Mouse (Mus musculus) midbrain, postnatal 0 days (tissue): Measurements from ENCODE around the gene Mettl21e. TPM values are rescaled to one million over a fixed set of nuclear protein-coding genes. Genes with fewer than 3 reads are reported as not detected.
"Not testable (repeated sequence)": the region's sequence is repeated elsewhere in the genome, so short reads cannot be mapped to it uniquely, and the experiment has no call there.

Experiments
- ATAC-seq: fragments of 200-750 bp; cut with Nextera tagmentation; 2 replicates; pipeline ENCODE4 v1.8.0; 2017; ENCODE audit warnings: moderate number of reproducible peaks, mild to moderate bottlenecking, moderate TSS enrichment, moderate library complexity; ENCODE audit not compliant: low FRiP score
- DNase-seq: peaks from one replicate; pipeline ENCODE4 v3.0.0-alpha.2; 2015; ENCODE audit warnings: low spot score
- H3K27ac ChIP-seq: fragments of 300-500 bp; sonication (generic); 2 replicates; pipeline ENCODE4 v1.5.1; 2014; ENCODE audit warnings: low read depth, mild to moderate bottlenecking, low read length, mixed read lengths
- H3K27me3 ChIP-seq: fragments of 300-500 bp; sonication (generic); 2 replicates; pipeline ENCODE4 v1.6.1; 2014; ENCODE audit warnings: low read length, control low read depth, mixed read lengths; ENCODE audit not compliant: insufficient read depth
- H3K36me3 ChIP-seq: fragments of 300-500 bp; sonication (generic); 2 replicates; pipeline ENCODE4 v1.6.1; 2014; ENCODE audit warnings: low read length, control low read depth, mixed read lengths; ENCODE audit not compliant: insufficient read depth
- H3K4me1 ChIP-seq: fragments of 300-500 bp; sonication (generic); 2 replicates; pipeline ENCODE4 v1.6.1; 2014; ENCODE audit warnings: mild to moderate bottlenecking, control low read depth, antibody characterized with exemption, low read length, mixed read lengths; ENCODE audit not compliant: insufficient read depth
- H3K4me2 ChIP-seq: fragments of 300-500 bp; sonication (generic); 2 replicates; pipeline ENCODE4 v1.6.1; 2014; ENCODE audit warnings: low read depth, mild to moderate bottlenecking, low read length, mixed read lengths; ENCODE audit not compliant: poor library complexity, severe bottlenecking
- H3K4me3 ChIP-seq: fragments of 300-500 bp; sonication (generic); 2 replicates; pipeline ENCODE4 v1.5.1; 2014; ENCODE audit warnings: low read depth, mild to moderate bottlenecking, low read length, moderate library complexity
- H3K9ac ChIP-seq: fragments of 300-500 bp; sonication (generic); replicated peaks from 2 replicates; pipeline ENCODE4 v1.6.1; 2014; ENCODE audit warnings: mild to moderate bottlenecking, low read length, moderate library complexity, mixed read lengths; ENCODE audit not compliant: poor library complexity, severe bottlenecking
- H3K9me3 ChIP-seq: fragments of 300-500 bp; sonication (generic); 2 replicates; pipeline ENCODE4 v1.6.1; 2016; ENCODE audit warnings: low read length, control low read depth
- CTCF ChIP-seq: IDR thresholded peaks from 2 replicates; pipeline ENCODE4 v1.5.1; 2016; ENCODE audit warnings: antibody characterized with exemption, mild to moderate bottlenecking
- WGBS: fragments of 180-500 bp; shearing (Covaris S2); extraction: QIAGEN DNeasy Blood & Tissue Kit; methylation state at CpG from one replicate; pipeline ENCODE4 v1.1.7; 2014; 5-methylcytosine and 5-hydroxymethylcytosine counted together
- polyA plus RNA-seq: library from polyadenylated mRNA; unstranded; fragments of >200 nt; fragmentation: Nextera tagmentation; extraction: Ambion mirVana; gene quantifications from 2 replicates; pipeline ENCODE4 v1.2.1, GENCODE M21; 2015
- total RNA-seq: library from RNA; depleted of rRNA; stranded (reverse); fragments of >200 nt; gene quantifications from 2 replicates; pipeline ENCODE4 v1.2.3, GENCODE M21; 2014; rRNA removed

The Mettl21e gene
- total RNA-seq (not detected in 2 replicates), polyA plus RNA-seq (not detected in 2 replicates)

DNA sequence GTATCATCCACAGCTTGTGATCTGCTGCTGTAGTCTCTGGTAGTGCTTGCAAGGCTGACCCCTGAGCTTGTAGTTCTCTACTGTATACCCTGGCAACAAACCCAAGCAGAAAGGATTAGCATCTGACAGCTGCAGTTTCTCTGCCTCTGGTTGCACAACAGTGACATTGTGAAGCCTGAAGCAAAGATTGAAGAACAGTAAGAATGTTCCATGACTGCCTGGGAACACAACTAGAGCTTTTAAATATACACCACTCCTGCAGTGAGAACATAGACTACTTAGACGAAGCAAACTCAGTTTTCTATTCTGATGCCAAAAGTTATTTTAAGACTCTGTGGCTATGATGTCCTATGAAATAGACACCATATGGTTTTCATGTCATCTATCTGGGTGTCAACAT, at the start of gene Mettl21e:
Gene Mettl21e, minus strand, starts transcription at position 86 of the 400 bp plus-strand sequence.
- Histone ChIP-seq H3K9ac (no peak within 1 kb of the TSS), H3K9me3 (no peaks in the 10 kb centered on the region), H3K4me2 (no peak within 1 kb of the TSS), H3K4me3 (no peak within 1 kb of the TSS), H3K36me3 (no peaks in the 10 kb centered on the region), H3K27ac (no peak within 1 kb of the TSS), H3K27me3 (no peaks in the 10 kb centered on the region), H3K4me1 (no peaks in the 10 kb centered on the region)
- WGBS = 71% methylated on average over 1 of the region's 1 CpGs
- no peak for TF ChIP-seq CTCF
- DNase-seq = no peak
- no peak for ATAC-seq

DNA sequence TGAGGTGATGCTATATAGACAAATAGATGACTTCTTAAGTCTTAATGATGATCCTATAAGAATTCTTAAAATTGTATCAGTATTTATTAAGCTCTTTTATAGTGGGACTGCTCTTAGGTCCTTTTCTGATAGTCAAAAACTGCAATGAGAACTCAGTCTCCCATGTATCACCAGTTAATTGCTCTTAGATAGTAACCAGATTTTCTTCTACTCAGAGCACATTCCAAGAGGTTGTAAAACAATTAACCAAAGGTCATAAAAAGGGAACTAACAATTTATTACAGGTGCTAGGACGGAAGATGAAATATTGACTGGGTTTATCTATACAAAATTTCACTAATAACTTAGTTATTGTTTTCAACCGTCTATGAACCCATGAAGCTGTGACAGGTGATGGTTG, 21.7 kb upstream of the Mettl21e start:
- H3K27ac ChIP-seq, H3K4me3 ChIP-seq: not testable (repeated sequence)
- 90% methylated on average over 2 of the region's 2 CpGs for WGBS

DNA sequence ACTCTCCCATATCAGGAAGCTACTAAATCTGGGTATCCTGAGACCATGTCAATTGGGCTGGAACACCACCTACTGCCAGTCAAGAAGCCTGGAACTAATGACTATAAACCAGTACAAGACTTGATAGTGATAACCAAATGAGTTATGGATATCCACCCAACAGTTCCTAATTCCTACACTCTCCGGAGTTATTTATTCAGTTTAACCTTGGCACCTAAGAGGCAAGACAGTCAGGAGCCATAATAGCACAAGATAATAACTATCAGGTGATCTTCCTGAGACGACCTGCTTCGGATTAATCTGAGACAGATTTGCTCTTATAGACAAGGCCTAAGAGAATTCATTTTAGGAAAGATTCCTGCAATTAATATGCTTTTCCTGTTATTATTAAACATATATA, 21.2 kb upstream of the Mettl21e start:
- TF ChIP-seq CTCF = no peak
- Histone ChIP-seq H3K27ac (no peak overlapping the region), H3K9ac (no peak overlapping the region), H3K4me3 (no peak overlapping the region), H3K36me3 (no peaks in the 10 kb centered on the region), H3K27me3 (no peaks in the 10 kb centered on the region), H3K9me3 (no peaks in the 10 kb centered on the region), H3K4me1 (no peaks in the 10 kb centered on the region), H3K4me2 (no peak overlapping the region)
- no peak for DNase-seq
- 92% methylated on average over 3 of the region's 3 CpGs for WGBS
- ATAC-seq = no peak

More for the DNA sequence above, 21.7 kb upstream of the Mettl21e start:
- H3K36me3 ChIP-seq, H3K9me3 ChIP-seq, ATAC-seq, H3K27me3 ChIP-seq, DNase-seq, H3K4me1 ChIP-seq, H3K9ac ChIP-seq, H3K4me2 ChIP-seq: not testable (repeated sequence)

DNA sequence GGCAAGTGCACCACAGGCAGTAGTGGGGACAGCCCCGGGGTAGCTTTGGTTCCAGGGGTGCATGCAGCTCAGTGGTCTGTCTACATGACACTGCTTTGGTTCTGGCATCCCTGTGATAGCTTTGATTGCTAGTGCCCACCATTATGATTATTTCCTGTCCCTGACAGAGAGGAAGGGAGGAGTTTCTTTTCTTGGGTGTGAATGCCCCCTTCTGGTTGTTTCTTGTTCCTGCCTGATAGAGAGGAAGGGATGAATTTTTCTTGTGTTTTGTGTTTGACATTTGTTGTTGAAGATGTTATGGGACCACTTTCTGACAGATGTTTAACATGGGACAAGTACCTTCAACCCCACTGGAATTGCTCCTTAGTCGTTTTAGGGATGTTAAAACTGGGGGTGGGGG, 18.5 kb upstream of the Mettl21e start:
- ATAC-seq = no peak
- no peak for TF ChIP-seq CTCF
- WGBS = 89% methylated on average over 2 of the region's 2 CpGs

DNA sequence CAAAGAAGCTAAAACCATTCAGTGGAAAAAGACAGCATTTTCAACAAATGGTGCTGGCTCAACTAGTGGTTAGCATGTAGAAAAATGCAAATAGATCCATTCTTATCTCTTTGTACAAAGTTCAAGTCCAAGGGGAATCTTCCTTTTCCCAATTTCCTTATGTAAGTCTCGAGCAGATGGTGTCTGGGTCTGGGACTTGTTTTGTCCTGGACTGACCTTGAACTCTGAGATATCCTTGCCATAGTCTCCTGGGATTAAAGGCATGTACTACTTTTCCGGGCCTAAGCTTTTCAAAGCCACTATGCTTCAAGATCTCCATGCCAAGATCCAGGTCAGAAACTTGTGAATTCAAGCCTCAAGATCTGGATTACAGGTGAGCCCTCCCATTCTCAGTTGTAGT, 16.6 kb upstream of the Mettl21e start:
- 76% methylated on average over 2 of the region's 2 CpGs for WGBS
- no peaks in the 10 kb centered on the region for H3K4me1 ChIP-seq
- no peak overlapping the region for H3K27ac ChIP-seq
- no peaks in the 10 kb centered on the region for H3K27me3 ChIP-seq
- DNase-seq (no peak), ATAC-seq (no peak)
- H3K4me3 ChIP-seq = no peak overlapping the region
- H3K36me3 ChIP-seq = no peaks in the 10 kb centered on the region
- H3K9ac ChIP-seq = no peak overlapping the region
- H3K4me2 ChIP-seq = no peak overlapping the region
- no peaks in the 10 kb centered on the region for H3K9me3 ChIP-seq
- TF ChIP-seq CTCF = no peak

More for the DNA sequence above, 18.5 kb upstream of the Mettl21e start:
- Histone ChIP-seq H3K9me3 (no peaks in the 10 kb centered on the region), H3K4me3 (no peak overlapping the region), H3K27ac (no peak overlapping the region), H3K36me3 (no peaks in the 10 kb centered on the region), H3K9ac (no peak overlapping the region), H3K4me2 (no peak overlapping the region), H3K4me1 (no peaks in the 10 kb centered on the region), H3K27me3 (no peaks in the 10 kb centered on the region)
- no peak for DNase-seq

DNA sequence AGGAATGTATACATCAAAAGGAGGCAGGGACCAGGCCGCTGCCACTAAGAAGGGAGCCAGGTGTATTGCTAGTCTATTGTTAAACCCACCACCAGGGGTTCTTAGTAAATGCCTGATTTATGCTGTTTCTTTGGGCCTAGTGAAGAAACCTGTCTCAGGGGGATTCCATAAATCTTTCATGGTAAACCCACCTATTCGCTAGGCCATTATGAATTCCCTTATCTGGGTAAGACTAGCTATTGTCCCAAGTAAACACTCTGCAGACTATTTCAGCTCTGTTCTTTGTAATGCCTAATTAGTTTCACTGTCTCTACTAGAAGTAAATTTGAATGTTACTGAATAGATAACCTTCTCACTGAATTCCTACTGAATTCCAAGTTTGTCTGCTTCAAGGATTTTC, 15.8 kb upstream of the Mettl21e start:
- not testable (repeated sequence) for ATAC-seq, H3K9me3 ChIP-seq, H3K9ac ChIP-seq, H3K4me2 ChIP-seq, H3K36me3 ChIP-seq, H3K4me1 ChIP-seq, H3K4me3 ChIP-seq, DNase-seq, H3K27me3 ChIP-seq, H3K27ac ChIP-seq
- WGBS = 91% methylated on average over 2 of the region's 2 CpGs
